Mouse (Mus musculus): ENCODE measurements around the gene Slc19a2. TPM values are rescaled to one million over a fixed set of nuclear protein-coding genes. Genes with fewer than 3 reads are reported as not detected.
A peak's percentile ranks its signal among the peaks of the same experiment; 100 is the strongest.

Slc19a2 gene
- polyA plus RNA-seq, 1 experiment from 2014 or later = 8.6 TPM

DNA sequence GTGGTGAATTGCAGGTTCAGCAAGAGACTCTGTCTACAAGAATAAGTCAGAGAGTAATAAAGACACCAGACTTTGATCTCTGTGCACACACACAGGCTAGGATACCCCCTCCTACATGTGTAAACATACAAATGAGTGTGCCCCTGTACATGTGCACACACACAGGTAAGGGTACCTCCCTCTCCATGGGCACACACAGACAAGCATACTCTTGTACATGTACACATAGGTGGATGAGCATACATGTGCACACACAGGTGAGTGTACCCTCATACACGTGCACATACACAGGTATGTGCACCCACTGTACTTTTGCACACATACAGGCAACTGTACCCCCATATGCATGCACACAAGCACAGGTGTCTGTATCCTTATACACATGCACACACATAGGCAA lies 15.4 kb upstream of the Slc19a2 start:
- no peak for ATAC-seq (replicated peaks; ENCODE audit: low FRiP score, low read depth)
- Histone ChIP-seq H3K27me3 (ENCODE audit: insufficient read depth, low read length) (no peaks in the 10 kb centered on the region), H3K36me3 (ENCODE audit: insufficient read depth, low read length) (no peaks in the 10 kb centered on the region), H3K9ac (ENCODE audit: low read depth, low read length) (no peak overlapping the region), H3K4me2 (ENCODE audit: low read length) (no peak overlapping the region), H3K4me1 (replicated peaks; ENCODE audit: insufficient read depth, low read length) (no peaks in the 10 kb centered on the region), H3K4me3 (replicated peaks; ENCODE audit: low read depth, low read length) (no peak overlapping the region), H3K9me3 (replicated peaks; ENCODE audit: low read length) (no peaks in the 10 kb centered on the region), H3K27ac (no peak overlapping the region)
- no peak for TF ChIP-seq CTCF (IDR thresholded peaks at IDR 0.05; ENCODE audit: low read depth)
- 81% methylated on average over 1 of the region's 1 CpGs for WGBS
- no peak for DNase-seq (ENCODE audit: low spot score)

- H3K36me3 ChIP-seq (ENCODE audit: insufficient read depth, low read length) = no peaks in the 10 kb centered on the region
- H3K9ac ChIP-seq (ENCODE audit: low read depth, low read length) = no peak overlapping the region
- no peaks in the 10 kb centered on the region for H3K27me3 ChIP-seq (ENCODE audit: insufficient read depth, low read length)
- no peaks in the 10 kb centered on the region for H3K9me3 ChIP-seq (replicated peaks; ENCODE audit: low read length)
- no peak overlapping the region for H3K4me3 ChIP-seq (replicated peaks; ENCODE audit: low read depth, low read length)
- no peaks in the 10 kb centered on the region for H3K4me1 ChIP-seq (replicated peaks; ENCODE audit: insufficient read depth, low read length)
- ATAC-seq (replicated peaks; ENCODE audit: low FRiP score, low read depth) (no peak), DNase-seq (ENCODE audit: low spot score) (no peak)
- H3K27ac ChIP-seq = no peak overlapping the region
- no peak overlapping the region for H3K4me2 ChIP-seq (ENCODE audit: low read length)
- 39% methylated on average over 7 of the region's 7 CpGs for WGBS
- TF ChIP-seq CTCF (IDR thresholded peaks at IDR 0.05; ENCODE audit: low read depth) = no peak
These were observed 13.8 kb upstream of the Slc19a2 start for GRCm38 (mm10) chr1:164235078-164235477.

- Histone ChIP-seq H3K27me3 (ENCODE audit: insufficient read depth, low read length) (no peaks in the 10 kb centered on the region), H3K4me1 (replicated peaks; ENCODE audit: insufficient read depth, low read length) (no peaks in the 10 kb centered on the region), H3K9me3 (replicated peaks; ENCODE audit: low read length) (no peaks in the 10 kb centered on the region), H3K4me2 (ENCODE audit: low read length) (no peak overlapping the region), H3K36me3 (ENCODE audit: insufficient read depth, low read length) (no peaks in the 10 kb centered on the region), H3K27ac (no peak overlapping the region), H3K4me3 (replicated peaks; ENCODE audit: low read depth, low read length) (no peak overlapping the region), H3K9ac (ENCODE audit: low read depth, low read length) (no peak overlapping the region)
- ATAC-seq (replicated peaks; ENCODE audit: low FRiP score, low read depth) (no peak), DNase-seq (ENCODE audit: low spot score) (no peak)
- no peak for TF ChIP-seq CTCF (IDR thresholded peaks at IDR 0.05; ENCODE audit: low read depth)
- 40% methylated on average over 7 of the region's 7 CpGs for WGBS
These were observed 12.8 kb upstream of the Slc19a2 start for GRCm38 (mm10) chr1:164236078-164236477.

DNA sequence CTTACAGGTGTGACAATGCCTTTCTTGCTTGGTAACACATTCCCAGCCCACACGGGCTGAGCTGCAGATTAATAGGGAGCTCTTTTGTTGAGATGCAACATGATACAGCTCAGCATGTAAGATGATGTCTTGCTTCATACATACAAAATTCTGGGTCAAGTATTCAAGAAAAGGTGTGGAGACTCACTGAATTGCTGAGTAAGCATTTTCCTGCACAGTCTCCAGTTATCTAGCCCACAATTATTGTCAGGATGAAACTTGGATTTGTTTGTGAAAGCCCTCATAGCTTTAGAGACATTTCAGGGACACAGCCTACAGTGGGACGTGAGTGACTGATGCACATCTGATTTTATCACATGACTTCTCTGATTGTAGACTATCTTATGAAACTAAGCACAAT lies 7.4 kb upstream of the Slc19a2 start:
- no peak for ATAC-seq (replicated peaks; ENCODE audit: low FRiP score, low read depth)

GRCm38 (mm10) chr1:164242809-164243208 lies 6.0 kb upstream of the Slc19a2 start:
- no peak overlapping the region for H3K4me3 ChIP-seq (replicated peaks; ENCODE audit: low read depth, low read length)
- no peak overlapping the region for H3K27ac ChIP-seq
- 63% methylated on average over 8 of the region's 8 CpGs for WGBS
- no peaks in the 10 kb centered on the region for H3K9me3 ChIP-seq (replicated peaks; ENCODE audit: low read length)
- no peak for TF ChIP-seq CTCF (IDR thresholded peaks at IDR 0.05; ENCODE audit: low read depth)
- no peak overlapping the region for H3K4me2 ChIP-seq (ENCODE audit: low read length)
- 0 out of 2 replicates have a peak, but pooled peaks cover 2% of the 10 kb centered on the region for H3K4me1 ChIP-seq (replicated peaks; ENCODE audit: insufficient read depth, low read length)
- no peaks in the 10 kb centered on the region for H3K27me3 ChIP-seq (ENCODE audit: insufficient read depth, low read length)
- DNase-seq (ENCODE audit: low spot score) (no peak), ATAC-seq (replicated peaks; ENCODE audit: low FRiP score, low read depth) (no peak)
- no peaks in the 10 kb centered on the region for H3K36me3 ChIP-seq (ENCODE audit: insufficient read depth, low read length)
- no peak overlapping the region for H3K9ac ChIP-seq (ENCODE audit: low read depth, low read length)

More for the DNA sequence above, 7.4 kb upstream of the Slc19a2 start:
- no peaks in the 10 kb centered on the region for H3K36me3 ChIP-seq (ENCODE audit: insufficient read depth, low read length)
- H3K4me3 ChIP-seq (replicated peaks; ENCODE audit: low read depth, low read length) = no peak overlapping the region
- H3K4me2 ChIP-seq (ENCODE audit: low read length) = no peak overlapping the region
- H3K27me3 ChIP-seq (ENCODE audit: insufficient read depth, low read length) = no peaks in the 10 kb centered on the region
- no peaks in the 10 kb centered on the region for H3K9me3 ChIP-seq (replicated peaks; ENCODE audit: low read length)
- H3K27ac ChIP-seq = no peak overlapping the region
- no peaks in the 10 kb centered on the region for H3K4me1 ChIP-seq (replicated peaks; ENCODE audit: insufficient read depth, low read length)
- WGBS = 77% methylated on average over 2 of the region's 2 CpGs
- H3K9ac ChIP-seq (ENCODE audit: low read depth, low read length) = no peak overlapping the region
- DNase-seq (ENCODE audit: low spot score) = no peak
- TF ChIP-seq CTCF (IDR thresholded peaks at IDR 0.05; ENCODE audit: low read depth) = no peak

GRCm38 (mm10) chr1:164247442-164247841 lies 1.4 kb upstream of the Slc19a2 start:
- Histone ChIP-seq H3K27ac (peak overlapping the region; percentile 65; the same call in 1 of the 2 replicates), H3K9me3 (replicated peaks; ENCODE audit: low read length) (no peaks in the 10 kb centered on the region), H3K4me3 (replicated peaks; ENCODE audit: low read depth, low read length) (no peak overlapping the region), H3K9ac (ENCODE audit: low read depth, low read length) (no peak overlapping the region), H3K36me3 (ENCODE audit: insufficient read depth, low read length) (no peaks in the 10 kb centered on the region), H3K27me3 (ENCODE audit: insufficient read depth, low read length) (no peaks in the 10 kb centered on the region), H3K4me1 (replicated peaks; ENCODE audit: insufficient read depth, low read length) (0 out of 2 replicates have a peak, but pooled peaks cover 6% of the 10 kb centered on the region), H3K4me2 (ENCODE audit: low read length) (peak overlapping the region; percentile 90; the same call in 1 of the 2 replicates)
- DNase-seq (ENCODE audit: low spot score) = no peak
- no peak for TF ChIP-seq CTCF (IDR thresholded peaks at IDR 0.05; ENCODE audit: low read depth)
- 44% methylated on average over 8 of the region's 8 CpGs for WGBS
- no peak for ATAC-seq (replicated peaks; ENCODE audit: low FRiP score, low read depth)

DNA sequence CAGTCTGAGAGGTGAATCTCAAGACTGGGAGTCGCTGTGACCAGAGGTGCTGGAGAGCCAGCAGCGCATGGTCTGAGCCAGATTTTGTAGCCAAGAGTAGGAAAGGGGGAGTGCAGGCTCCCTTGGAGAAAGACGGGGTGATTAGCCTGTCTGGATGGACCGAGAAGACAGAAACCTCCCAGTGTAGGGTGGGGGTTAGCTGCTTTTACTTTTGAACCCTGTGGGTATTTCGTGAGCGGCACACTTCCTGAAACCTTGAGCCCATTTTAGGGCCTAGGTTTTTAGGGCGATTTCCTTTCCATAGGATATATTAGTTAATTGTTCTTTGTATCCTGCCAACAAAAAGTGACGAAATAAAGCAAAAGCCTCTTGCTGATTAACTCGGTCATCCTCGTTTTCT lies 875 bp upstream of the Slc19a2 start:
- peak overlapping the region; percentile 65 for H3K27ac ChIP-seq

More for the DNA sequence above, 875 bp upstream of the Slc19a2 start:
- Histone ChIP-seq H3K4me1 (replicated peaks; ENCODE audit: insufficient read depth, low read length) (0 out of 2 replicates have a peak, but pooled peaks cover 6% of the 10 kb centered on the region), H3K9ac (ENCODE audit: low read depth, low read length) (peak overlapping the region; percentile 60), H3K4me2 (ENCODE audit: low read length) (peak overlapping the region; percentile 90), H3K9me3 (replicated peaks; ENCODE audit: low read length) (no peaks in the 10 kb centered on the region), H3K36me3 (ENCODE audit: insufficient read depth, low read length) (no peaks in the 10 kb centered on the region), H3K4me3 (replicated peaks; ENCODE audit: low read depth, low read length) (peak overlapping the region; percentile 57), H3K27me3 (ENCODE audit: insufficient read depth, low read length) (no peaks in the 10 kb centered on the region)
- WGBS = 11% methylated on average over 10 of the region's 10 CpGs
- TF ChIP-seq CTCF (IDR thresholded peaks at IDR 0.05; ENCODE audit: low read depth) = no peak
- ATAC-seq (replicated peaks; ENCODE audit: low FRiP score, low read depth) = no peak
- no peak for DNase-seq (ENCODE audit: low spot score)

Measured in kidney, postnatal 0 days (tissue).